Mouse (Mus musculus) embryonic facial prominence, embryonic 10.5 days (tissue): ENCODE measurements around the gene Rsph1. TPM values are rescaled to one million over a fixed set of nuclear protein-coding genes. Genes with fewer than 3 reads are reported as not detected.

ENCODE experiments used
- DNase-seq: peaks from one replicate; pipeline ENCODE4 v3.0.0-alpha.2; 2017; ENCODE audit warnings: low spot score
- H3K27ac ChIP-seq: fragments of 300-500 bp; sonication (generic); replicated peaks from 2 replicates; pipeline ENCODE4 v1.5.1; 2016; ENCODE audit warnings: mild to moderate bottlenecking
- H3K27me3 ChIP-seq: fragments of 300-500 bp; sonication (generic); replicated peaks from 2 replicates; pipeline ENCODE4 v1.6.1; 2016; ENCODE audit warnings: low read depth, mild to moderate bottlenecking; ENCODE audit not compliant: poor library complexity, severe bottlenecking
- H3K36me3 ChIP-seq: fragments of 300-500 bp; sonication (generic); replicated peaks from 2 replicates; pipeline ENCODE4 v1.6.1; 2016; ENCODE audit warnings: mild to moderate bottlenecking, moderate library complexity
- H3K4me1 ChIP-seq: fragments of 300-500 bp; sonication (generic); 2 replicates; pipeline ENCODE4 v1.6.1; 2016
- H3K4me3 ChIP-seq: fragments of 300-500 bp; sonication (generic); 2 replicates; pipeline ENCODE4 v1.5.1; 2016; ENCODE audit warnings: mild to moderate bottlenecking, moderate library complexity
- H3K9me3 ChIP-seq: fragments of 300-500 bp; sonication (generic); 2 replicates; pipeline ENCODE4 v1.6.1; 2016; ENCODE audit warnings: mild to moderate bottlenecking
- WGBS: fragments of 180-500 bp; shearing (Covaris S2); methylation state at CpG from one replicate; pipeline ENCODE4 v1.1.7; 2016; 5-methylcytosine and 5-hydroxymethylcytosine counted together
- polyA plus RNA-seq: library from polyadenylated mRNA; unstranded; fragments of >200 nt; fragmentation: Nextera tagmentation; extraction: Ambion mirVana; gene quantifications from 2 replicates; pipeline ENCODE4 v1.2.1, GENCODE M21; 2016

Rsph1 gene
- polyA plus RNA-seq, 1 experiment from 2014 or later = 1.8 TPM

- no peak overlapping the region for H3K27ac ChIP-seq
- DNase-seq = no peak
- H3K27me3 ChIP-seq = no peaks in the 10 kb centered on the region
- no peak overlapping the region for H3K4me3 ChIP-seq
- no peaks in the 10 kb centered on the region for H3K36me3 ChIP-seq
- H3K4me1 ChIP-seq = peaks cover 27% of the 10 kb centered on the region
- H3K9me3 ChIP-seq = no peaks in the 10 kb centered on the region
- WGBS = 84% methylated on average over 9 of the region's 9 CpGs
These were observed 18.8 kb downstream of the Rsph1 start for GRCm38 (mm10) chr17:31258310-31258865.

- Histone ChIP-seq H3K9me3 (no peaks in the 10 kb centered on the region), H3K36me3 (no peaks in the 10 kb centered on the region), H3K4me3 (no peak overlapping the region), H3K27me3 (no peaks in the 10 kb centered on the region), H3K4me1 (peaks cover 27% of the 10 kb centered on the region), H3K27ac (no peak overlapping the region)
- WGBS = 94% methylated on average over 12 of the region's 12 CpGs
- no peak for DNase-seq
These were observed 19.3 kb downstream of the Rsph1 start for GRCm38 (mm10) chr17:31257898-31258297.

GRCm38 (mm10) chr17:31257149-31257548 lies 20.0 kb downstream of the Rsph1 start:
- Histone ChIP-seq H3K4me3 (no peak overlapping the region), H3K27me3 (no peaks in the 10 kb centered on the region), H3K36me3 (no peaks in the 10 kb centered on the region), H3K27ac (no peak overlapping the region), H3K4me1 (peaks cover 24% of the 10 kb centered on the region), H3K9me3 (no peaks in the 10 kb centered on the region)
- no peak for DNase-seq
- 88% methylated on average over 1 of the region's 1 CpGs for WGBS

DNA sequence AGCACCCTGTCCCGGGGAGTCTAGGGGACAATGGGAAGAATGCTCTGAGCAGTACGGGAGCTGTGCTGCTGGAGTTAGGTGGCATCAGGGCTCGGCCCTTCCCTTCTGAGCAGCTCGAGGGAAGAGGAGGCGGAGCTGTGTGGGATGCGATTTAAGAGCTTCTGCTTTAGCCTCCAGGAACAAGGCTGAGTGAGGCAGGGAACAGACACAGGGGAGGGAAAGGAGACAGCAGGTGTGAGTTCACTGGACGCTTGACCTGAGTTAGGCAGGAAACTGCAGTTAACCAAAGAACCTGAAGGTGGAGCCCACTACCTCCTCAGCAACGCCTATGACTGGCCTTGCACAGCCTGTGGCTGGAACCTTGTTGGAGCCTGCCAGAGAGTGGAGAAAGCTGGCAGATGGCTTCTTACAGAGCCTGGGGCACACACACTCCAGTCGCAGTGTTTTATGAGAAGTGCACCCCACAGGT lies 22.7 kb downstream of the Rsph1 start:
- 9% methylated on average over 9 of the region's 9 CpGs for WGBS
- 0 out of 2 replicates have a peak overlapping the region, but pooled peaks have one; percentile 4 for H3K27ac ChIP-seq
- no peaks in the 10 kb centered on the region for H3K9me3 ChIP-seq
- H3K4me1 ChIP-seq = peaks cover 17% of the 10 kb centered on the region
- DNase-seq = peak; percentile 73
- H3K4me3 ChIP-seq = no peak overlapping the region
- no peaks in the 10 kb centered on the region for H3K36me3 ChIP-seq
- H3K27me3 ChIP-seq = no peaks in the 10 kb centered on the region

GRCm38 (mm10) chr17:31253951-31254350 lies 23.2 kb downstream of the Rsph1 start:
- Histone ChIP-seq H3K27me3 (no peaks in the 10 kb centered on the region), H3K9me3 (no peaks in the 10 kb centered on the region), H3K36me3 (no peaks in the 10 kb centered on the region), H3K27ac (no peak overlapping the region), H3K4me1 (peaks cover 11% of the 10 kb centered on the region; the same call in 1 of the 2 replicates), H3K4me3 (no peak overlapping the region)
- DNase-seq = no peak
- 64% methylated on average over 5 of the region's 5 CpGs for WGBS

DNA sequence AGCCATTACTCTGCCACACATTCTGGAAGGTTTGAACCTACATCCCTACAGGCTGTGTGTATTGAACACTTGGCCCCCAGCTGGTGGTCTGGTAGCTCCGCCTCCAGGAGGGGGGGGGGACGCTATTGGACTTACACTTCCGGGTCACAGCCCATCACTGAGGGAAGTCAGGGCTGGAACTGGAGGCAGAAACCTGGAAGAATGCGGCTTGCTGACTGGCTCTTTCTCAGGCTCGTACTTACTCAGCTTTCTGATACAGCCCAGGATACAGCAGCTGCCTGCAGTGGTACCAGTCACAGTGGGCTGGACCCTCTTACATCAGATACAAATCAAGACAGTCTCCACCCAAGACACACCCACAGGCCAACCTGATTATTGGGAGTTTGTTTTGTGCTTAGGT lies 30.0 kb downstream of the Rsph1 start:
- Histone ChIP-seq H3K4me1 (peaks cover 5% of the 10 kb centered on the region; the same call in 1 of the 2 replicates), H3K4me3 (no peak overlapping the region; the same call in 1 of the 2 replicates), H3K9me3 (no peaks in the 10 kb centered on the region), H3K27ac (0 out of 2 replicates have a peak overlapping the region, but pooled peaks have one; percentile 10), H3K36me3 (no peaks in the 10 kb centered on the region), H3K27me3 (no peaks in the 10 kb centered on the region)
- 40% methylated on average over 5 of the region's 5 CpGs for WGBS
- DNase-seq = peak; percentile 25

GRCm38 (mm10) chr17:31245321-31245720 lies 31.9 kb downstream of the Rsph1 start:
- DNase-seq = no peak
- H3K27ac ChIP-seq = no peak overlapping the region
- no peaks in the 10 kb centered on the region for H3K36me3 ChIP-seq
- 83% methylated on average over 5 of the region's 5 CpGs for WGBS
- H3K4me3 ChIP-seq = no peak overlapping the region
- H3K27me3 ChIP-seq = no peaks in the 10 kb centered on the region
- peaks cover 5% of the 10 kb centered on the region; the same call in 1 of the 2 replicates for H3K4me1 ChIP-seq
- no peaks in the 10 kb centered on the region for H3K9me3 ChIP-seq

DNA sequence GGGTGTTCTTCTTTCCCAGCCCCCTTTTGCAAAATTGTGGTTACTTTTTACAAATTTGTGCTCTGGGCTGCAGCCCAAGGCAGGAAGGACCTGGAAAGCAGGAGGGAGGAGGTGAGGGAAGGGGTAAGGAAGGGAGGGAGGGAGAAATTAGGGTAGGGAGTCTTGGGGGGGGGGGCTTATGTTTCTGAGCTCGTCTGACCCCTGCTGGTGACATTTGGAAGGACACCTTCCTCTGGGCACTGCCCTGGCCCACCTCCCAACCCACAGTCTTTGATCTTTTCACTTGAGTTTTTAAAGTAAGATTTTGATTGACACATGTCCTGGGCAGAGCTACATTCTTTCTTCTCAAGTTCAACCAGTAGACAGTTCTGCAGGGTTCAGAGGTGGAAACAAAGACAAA lies 34.4 kb downstream of the Rsph1 start:
- Histone ChIP-seq H3K4me3 (no peak overlapping the region), H3K4me1 (peaks cover 5% of the 10 kb centered on the region; the same call in 1 of the 2 replicates), H3K27me3 (no peaks in the 10 kb centered on the region), H3K27ac (no peak overlapping the region), H3K9me3 (no peaks in the 10 kb centered on the region), H3K36me3 (no peaks in the 10 kb centered on the region)
- no peak for DNase-seq
- WGBS = 4% methylated on average over 1 of the region's 1 CpGs

DNA sequence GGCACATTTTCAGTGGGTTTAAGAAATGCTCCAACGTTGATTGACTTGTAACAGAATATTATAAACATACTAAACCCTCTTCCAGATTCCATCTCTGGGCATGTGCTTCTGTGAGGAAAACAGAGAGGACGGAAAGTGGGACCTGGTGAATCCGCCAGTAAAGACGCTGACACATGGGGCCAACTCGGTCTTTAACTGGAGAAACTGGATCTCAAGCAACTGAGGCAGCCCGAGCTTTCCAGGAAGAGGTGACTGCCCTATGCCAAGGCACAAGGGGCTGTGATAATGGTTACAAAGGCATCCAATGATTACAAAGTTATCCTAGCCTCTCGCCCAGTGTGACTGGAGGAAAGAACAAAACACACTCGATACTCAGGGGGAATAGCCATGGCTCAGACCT lies 36.0 kb downstream of the Rsph1 start:
- Histone ChIP-seq H3K9me3 (no peaks in the 10 kb centered on the region), H3K27ac (no peak overlapping the region), H3K4me1 (no peaks in the 10 kb centered on the region), H3K36me3 (no peaks in the 10 kb centered on the region), H3K4me3 (no peak overlapping the region), H3K27me3 (no peaks in the 10 kb centered on the region)
- DNase-seq = no peak
- WGBS = 86% methylated on average over 8 of the region's 8 CpGs

- Histone ChIP-seq H3K4me3 (no peak overlapping the region), H3K27me3 (no peaks in the 10 kb centered on the region), H3K4me1 (no peaks in the 10 kb centered on the region), H3K36me3 (no peaks in the 10 kb centered on the region), H3K27ac (no peak overlapping the region), H3K9me3 (no peaks in the 10 kb centered on the region)
- DNase-seq = no peak
- WGBS = 84% methylated on average over 7 of the region's 7 CpGs
These were observed 38.8 kb downstream of the Rsph1 start for GRCm38 (mm10) chr17:31238234-31239020.

- peaks cover 9% of the 10 kb centered on the region; the same call in 1 of the 2 replicates for H3K4me1 ChIP-seq
- H3K4me3 ChIP-seq = no peak overlapping the region
- 95% methylated on average over 1 of the region's 1 CpGs for WGBS
- H3K9me3 ChIP-seq = no peaks in the 10 kb centered on the region
- H3K36me3 ChIP-seq = no peaks in the 10 kb centered on the region
- H3K27me3 ChIP-seq = no peaks in the 10 kb centered on the region
- no peak overlapping the region for H3K27ac ChIP-seq
- no peak for DNase-seq
These were observed 41.3 kb downstream of the Rsph1 start for GRCm38 (mm10) chr17:31235915-31236314.

DNA sequence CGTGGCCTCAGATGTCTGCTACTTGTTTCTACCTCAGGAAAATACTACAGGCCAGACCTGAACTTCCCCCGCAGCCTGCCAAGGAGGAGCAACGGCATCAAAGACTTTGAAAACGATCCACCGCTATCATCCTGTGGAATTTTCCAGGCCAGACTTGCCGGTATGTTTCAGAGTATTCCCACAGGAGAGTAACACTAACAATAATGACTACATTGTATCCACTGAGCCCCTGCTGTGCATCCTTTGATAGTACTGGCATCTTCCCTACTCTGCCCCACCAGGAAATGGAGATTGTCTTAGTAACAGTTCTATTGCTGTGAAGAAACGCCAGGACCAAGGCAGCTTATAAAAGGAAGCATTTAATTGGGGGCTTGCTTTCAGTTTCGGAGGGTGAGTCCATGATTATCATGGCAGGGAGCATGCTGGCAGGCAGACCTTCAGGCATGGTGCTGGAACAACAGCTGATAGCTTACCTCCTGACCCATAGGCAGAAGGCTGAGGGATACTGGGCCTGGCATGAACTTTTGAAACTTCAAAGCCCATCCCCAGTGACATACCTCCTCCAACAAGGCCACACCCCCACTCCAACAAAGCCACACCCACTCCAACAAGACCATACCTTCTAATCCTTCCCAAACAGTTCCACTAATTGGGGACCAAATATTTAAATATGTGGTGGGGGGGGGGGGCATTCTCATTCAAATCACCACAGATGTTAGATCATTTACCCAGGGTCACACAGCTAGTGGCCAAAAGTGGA lies 44.8 kb downstream of the Rsph1 start:
- Histone ChIP-seq H3K4me1 (peaks cover 9% of the 10 kb centered on the region; the same call in 1 of the 2 replicates), H3K27ac (no peak overlapping the region), H3K27me3 (no peaks in the 10 kb centered on the region), H3K36me3 (no peaks in the 10 kb centered on the region), H3K9me3 (no peaks in the 10 kb centered on the region), H3K4me3 (no peak overlapping the region)
- WGBS = 37% methylated on average over 8 of the region's 8 CpGs
- DNase-seq = no peak
